Mouse (Mus musculus) retina, postnatal 7 days (tissue): ENCODE measurements at regions not wholly inside any gene's neighbourhood (a gene's known extent, or its start where the extent isn't known, plus 50 kb on each side); places are given as distances from the start of the nearest gene placed in this dataset.

Experiments used
- DNase-seq: peaks from one replicate; pipeline ENCODE4 v3.0.0-alpha.2; 2012; ENCODE audit warnings: low read depth, low spot score

DNA sequence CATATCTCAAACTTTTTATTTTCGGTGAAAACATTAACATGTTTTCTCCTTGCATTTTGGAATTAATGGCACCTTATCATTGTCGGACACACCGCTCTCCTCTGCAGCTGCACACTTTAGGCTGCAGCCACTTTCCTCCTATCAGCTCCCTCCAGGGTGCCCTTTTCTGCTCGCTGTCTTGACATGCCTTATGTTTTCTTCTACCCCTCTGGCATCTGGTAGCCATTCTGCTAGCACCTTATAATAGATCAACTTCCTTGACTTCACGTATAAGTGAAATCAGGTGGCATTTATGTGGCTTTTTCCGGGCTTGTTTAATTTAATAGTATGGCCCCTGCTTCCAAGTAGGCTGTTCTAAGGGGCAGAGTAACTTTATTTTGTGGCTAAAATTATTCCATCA is 747.8 kb downstream of the Slitrk6 start:
- DNase-seq, result no peak

DNA sequence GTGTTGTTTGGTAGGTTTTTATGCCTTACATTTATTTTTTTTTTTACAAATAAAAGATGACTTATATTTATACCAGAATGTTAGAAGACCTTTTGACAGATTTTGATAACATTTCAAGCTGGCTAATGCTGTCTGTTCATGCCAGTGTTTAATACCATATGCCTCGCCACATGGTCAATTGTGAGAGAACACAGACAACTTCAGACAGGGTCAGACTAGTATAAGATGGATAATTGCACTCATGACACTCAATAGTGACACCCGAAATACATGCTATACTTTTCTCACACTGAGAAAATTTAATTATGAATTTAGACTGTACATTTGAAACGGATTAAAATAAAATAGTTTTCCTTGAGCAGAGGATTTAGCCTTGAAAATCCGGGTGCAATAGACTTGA is 769.9 kb downstream of the Slitrk6 start:
- DNase-seq, result no peak

DNA sequence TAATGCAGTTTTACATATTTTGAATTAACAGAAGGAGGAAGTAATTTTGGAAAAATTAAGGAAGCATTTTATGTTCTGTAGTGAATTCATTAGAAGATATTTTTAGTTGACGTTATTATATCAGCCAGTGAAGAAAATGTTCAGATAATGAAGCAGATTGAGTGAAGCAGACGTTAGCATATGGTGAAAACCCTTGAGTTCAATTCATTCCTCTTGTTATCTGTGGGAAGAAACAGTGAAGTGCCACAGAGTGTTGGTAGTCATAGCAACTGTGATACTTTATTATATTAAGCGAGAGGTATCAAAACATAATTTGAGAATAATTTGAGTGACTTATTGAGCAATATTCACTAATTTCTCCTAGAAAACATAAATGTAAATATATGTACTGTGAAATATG is 796.9 kb downstream of the Slitrk6 start:
- no peak for DNase-seq

DNA sequence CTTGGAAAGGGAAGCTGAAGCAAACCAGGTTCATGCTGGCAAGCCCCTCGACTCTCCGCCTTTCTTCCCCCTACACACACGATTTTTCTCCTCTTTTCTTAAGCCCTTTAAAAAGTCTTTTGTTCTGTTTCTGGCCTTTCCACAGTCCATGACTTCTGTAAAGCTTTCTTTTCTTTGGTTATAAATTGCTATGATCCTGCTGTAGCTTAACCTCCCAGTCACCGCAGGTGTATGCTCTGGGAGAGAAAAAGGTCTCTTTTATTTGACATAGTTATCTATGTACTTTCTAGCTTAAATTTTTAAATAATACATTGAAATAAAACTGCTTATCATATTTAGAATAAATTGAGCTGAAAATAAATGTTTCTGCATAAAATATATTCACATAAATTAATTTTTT is 813.0 kb downstream of the Slitrk6 start:
- no peak for DNase-seq

DNA sequence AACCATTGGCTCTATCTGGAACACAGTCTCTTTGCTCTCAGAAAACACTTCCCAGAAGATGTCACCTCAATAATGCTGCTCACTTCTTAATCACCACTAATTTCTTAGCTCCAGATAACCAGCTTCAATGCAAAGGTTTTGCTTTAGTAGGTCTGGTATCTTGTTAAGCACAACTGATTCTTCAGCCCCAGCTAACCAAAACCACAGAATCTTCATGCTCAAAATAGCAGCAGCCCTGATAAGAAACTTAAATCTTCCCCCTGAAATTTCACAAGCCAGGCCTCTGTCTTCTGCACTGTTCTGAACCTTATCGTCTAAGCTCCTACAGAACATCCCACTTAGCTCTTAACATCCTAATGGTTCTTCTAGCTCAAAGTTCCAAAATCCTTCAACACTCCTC is 813.8 kb downstream of the Slitrk6 start:
- DNase-seq, result no peak

DNA sequence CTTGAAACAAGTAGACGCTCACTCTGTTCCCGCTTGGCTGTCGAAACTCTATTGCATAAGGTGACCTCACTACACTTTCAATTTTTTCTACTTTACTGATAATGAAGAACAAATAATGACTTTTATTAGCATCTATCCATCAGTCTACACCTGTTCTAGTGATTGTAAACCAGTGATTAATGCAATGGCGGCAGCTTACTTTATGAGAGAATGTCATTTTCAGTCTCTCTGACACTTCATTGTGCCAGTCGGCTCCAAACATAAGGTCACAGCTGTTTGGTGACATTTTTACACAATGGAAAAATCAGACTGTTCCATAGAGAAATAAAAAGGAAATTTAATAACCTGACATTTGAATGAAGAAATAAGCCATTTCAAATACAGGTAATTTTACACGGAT is 817.5 kb downstream of the Slitrk6 start:
- DNase-seq, result no peak

DNA sequence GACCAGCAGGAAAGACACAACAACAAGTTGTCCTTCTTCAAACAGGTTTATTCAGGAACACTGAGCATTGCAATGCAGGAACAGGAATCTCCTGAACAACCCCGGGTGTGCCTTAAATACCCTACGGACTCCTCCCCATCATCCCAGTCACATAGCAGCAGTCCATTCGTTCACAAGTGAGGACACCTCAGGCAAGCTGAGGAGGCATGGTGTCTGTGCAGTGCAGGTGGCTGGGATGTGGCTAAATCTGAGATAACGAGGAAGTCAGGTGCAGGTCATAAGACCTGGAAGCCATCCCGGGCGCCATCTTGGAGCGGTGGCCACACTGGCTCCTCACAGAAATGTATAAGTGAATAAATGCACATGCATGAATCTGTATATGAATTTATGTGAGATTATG is 826.0 kb downstream of the Slitrk6 start:
- DNase-seq, result no peak

DNA sequence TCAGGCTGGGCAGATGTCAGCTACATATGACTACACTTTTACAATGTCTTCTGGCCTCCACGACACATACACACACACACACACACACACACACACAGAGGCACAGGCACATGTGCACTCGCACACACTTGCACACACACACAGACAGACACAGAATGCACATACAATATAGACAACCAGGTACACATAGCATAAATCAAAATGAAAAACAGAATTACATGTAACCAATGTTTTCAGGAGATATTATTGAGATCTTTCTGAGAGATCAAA is 863.1 kb downstream of the Slitrk6 start:
- no peak for DNase-seq

DNA sequence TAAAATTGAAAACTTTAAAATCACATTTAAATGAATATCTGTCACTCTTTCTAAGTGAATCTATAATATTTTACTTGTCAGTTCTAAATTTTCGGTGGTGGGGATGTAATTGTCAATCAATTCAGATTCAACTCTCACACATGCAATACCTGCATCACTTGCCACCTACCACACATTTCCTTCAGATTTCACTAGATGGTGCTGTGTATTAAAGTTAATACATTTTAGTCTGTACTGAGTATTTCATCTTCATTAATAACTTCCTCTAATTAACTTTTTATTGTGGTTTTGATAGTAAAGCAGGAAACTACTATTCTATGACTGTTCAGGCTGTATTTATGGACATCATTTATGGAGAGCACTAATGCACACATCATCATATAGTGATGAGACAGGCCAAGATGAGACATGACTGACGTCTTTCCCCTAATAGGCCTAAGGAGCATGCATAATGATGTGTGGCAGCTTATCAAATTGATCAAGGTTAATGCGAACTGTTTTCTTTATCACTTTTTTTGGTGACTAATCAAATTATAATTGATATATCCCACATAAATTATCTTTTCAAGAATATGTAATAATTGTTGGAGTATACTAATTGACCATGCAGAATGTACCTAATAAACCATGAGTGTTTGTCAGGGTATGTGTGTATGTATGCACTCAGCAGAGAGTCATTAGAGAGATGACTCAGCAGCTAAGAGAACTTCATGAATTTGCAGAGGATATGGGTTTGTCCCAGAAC is 863.6 kb downstream of the Slitrk6 start:
- DNase-seq, result no peak

DNA sequence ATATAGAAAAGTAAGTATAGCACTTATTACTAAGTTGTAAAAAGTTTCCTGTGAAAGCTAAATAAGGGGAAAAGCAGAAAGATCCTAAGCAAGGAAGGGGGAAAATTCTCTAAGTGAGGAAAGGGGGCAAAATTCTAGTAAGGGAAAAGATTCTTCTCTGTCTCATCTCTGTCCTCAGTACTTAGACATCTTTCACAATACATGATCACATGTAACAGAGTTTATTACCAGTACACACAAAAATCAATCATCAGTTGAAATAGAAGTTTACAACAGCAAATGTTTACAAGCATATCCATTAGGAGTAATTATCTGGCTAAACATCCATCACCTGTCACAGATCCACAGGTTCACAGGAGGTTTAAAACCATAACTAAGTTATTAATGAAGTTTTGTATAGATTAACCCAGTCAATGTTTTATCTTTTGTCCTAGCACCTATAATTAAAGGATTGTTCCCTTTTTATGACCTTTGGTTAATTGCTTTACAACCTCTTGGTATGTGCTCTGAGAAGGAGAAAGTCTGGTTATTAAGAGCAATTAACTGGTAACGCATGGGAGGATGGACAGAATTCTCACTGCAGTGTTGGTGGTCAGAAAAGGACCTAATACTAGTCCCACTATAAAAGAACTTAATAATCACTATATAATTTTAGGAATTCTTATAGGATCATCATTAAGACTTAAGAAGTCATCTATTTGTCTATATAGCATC is 877.8 kb downstream of the Slitrk6 start:
- no peak for DNase-seq

DNA sequence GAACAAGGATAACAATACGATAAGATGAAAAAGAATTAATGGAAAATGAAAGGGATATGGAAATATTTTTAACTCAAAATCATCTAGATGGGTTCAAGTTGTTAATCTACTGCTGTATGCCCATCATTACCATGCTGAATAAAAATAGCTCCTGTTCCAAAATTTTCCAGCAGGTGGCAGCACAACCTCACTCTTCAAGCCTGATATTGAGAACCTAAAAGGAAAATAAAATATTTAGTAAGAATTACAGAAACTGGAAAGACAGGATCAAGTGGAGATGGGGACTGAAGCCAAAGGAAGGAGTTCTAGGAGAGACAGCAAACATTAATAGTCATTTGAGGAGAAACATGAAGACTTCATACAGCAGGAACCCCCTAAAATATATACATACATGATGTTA is 880.7 kb downstream of the Slitrk6 start:
- DNase-seq, result peak; percentile 43

DNA sequence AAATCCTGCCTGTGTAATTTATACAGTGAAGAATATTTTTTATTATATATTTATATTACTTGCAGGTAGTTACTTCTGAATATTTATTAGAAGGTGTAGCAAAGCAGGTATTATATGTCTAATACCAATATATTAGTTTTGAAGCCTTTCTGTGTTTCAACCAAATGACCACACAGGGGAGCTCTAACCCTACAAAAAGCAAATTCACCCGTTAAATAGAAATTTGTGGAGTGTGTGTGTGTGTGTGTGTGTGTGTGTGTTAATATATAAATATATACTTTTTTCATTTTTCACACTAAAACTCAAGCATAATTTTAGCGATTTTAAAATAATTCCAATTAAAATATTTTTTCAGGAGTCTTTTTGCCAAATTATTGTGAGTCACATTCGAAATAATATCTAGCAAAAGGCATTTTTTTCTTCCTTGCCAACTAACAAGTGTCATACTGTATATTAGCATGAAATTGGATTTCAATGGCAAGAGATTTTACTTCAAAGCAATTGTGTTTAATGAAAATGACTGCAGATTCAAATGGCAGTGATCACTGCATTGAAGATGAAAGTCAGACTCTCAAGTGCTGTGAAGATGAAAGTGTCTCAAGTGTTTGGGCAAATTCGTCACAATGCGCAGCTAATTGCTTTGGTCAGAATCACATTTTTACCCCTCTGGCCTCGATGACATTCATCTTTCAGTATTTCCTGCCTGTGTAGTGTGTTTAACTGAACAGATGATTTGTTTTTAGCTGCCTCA is 914.4 kb downstream of the Slitrk6 start:
- DNase-seq, result peak; percentile 13

DNA sequence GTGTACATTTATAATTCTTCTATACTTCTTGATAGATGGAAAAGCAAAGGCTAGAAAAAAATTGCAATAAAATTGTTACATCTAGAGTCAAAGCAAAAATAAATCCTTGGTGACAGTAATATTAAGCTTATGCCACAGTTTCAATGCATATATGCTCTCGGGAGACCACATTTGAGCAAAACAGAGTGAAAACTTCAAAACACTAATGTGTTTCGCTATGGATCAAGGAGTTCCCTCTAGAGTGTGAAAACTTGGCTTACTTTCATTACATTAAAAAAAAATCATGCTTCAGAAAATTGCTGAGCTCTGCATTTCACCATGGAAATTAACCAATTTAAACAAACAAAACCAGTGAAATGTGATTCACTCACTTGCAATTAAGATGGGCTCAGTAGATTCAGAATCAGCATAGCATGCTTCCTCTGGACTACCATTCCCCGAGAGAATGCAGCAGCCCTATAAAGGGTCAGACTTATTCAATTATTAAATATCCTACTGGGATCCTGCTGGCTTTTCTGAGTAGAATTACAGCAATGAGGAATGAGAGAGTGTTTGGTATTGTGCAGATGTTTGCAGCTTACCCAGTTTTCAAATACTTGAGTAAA is 888.7 kb upstream of the Slitrk1 start:
- DNase-seq, result no peak

DNA sequence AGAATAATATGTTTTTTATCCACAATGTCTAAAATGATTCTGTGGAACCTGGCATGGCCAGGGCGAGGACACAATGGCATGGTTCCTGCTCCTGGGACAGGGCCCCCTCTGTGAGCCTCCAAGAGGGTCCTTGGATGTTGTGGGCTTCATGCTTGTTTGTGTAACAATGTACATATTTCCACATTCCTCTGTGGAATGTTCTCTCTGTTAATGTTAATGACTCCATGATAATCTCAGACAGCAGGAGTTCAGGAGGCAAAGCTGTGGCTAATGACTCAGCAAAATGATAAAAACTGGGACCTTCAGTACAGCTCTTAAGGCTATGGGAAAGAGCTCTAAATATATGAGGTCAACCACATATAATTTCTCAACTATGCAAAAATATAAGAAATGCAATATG is 858.3 kb upstream of the Slitrk1 start:
- no peak for DNase-seq

DNA sequence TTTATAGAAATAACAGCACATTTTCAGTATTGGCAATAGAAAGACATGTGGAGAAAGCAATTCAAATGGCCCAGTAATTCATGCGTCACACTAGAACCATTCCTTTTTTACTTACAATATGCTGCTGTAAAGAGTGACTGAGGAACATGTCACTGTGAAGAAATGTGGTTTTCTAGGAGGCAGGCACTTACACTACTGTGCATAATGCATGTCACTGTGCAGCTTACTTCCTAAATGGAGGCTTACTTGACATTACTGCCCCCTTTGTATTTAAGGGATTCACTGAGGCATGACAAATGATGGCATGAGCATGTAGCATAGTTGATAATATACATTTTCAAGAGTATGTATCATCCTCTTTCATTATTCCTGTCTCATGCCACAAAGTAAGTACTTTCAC is 846.9 kb upstream of the Slitrk1 start:
- DNase-seq, result no peak
